Mouse (Mus musculus) liver, embryonic 14.5 days (tissue): Measurements from ENCODE around the gene Il12rb1. TPM values are rescaled to one million over a fixed set of nuclear protein-coding genes. Genes with fewer than 3 reads are reported as not detected.

Experiments
- ATAC-seq: fragments of 200-750 bp; cut with Nextera tagmentation; 2 replicates; pipeline ENCODE4 v1.8.0; 2017; ENCODE audit warnings: moderate number of reproducible peaks, mild to moderate bottlenecking, moderate library complexity; ENCODE audit not compliant: insufficient read depth
- DNase-seq, 3 experiments: peaks; one replicate each; pipeline ENCODE4 v3.0.0-alpha.2; 2012 to 2013; ENCODE audit warnings: low read depth in 3 of 3, low spot score in 3 of 3
- H3K27ac ChIP-seq: fragments of 300-500 bp; sonication (generic); 2 replicates; pipeline ENCODE4 v1.5.1; 2014; ENCODE audit warnings: moderate library complexity, mild to moderate bottlenecking, control low read depth, inconsistent platforms
- H3K27me3 ChIP-seq: fragments of 300-500 bp; sonication (generic); 2 replicates; pipeline ENCODE4 v1.6.1; 2014; ENCODE audit warnings: mild to moderate bottlenecking, low read length, moderate library complexity; ENCODE audit not compliant: control insufficient read depth, insufficient read depth
- H3K36me3 ChIP-seq: fragments of 300-500 bp; sonication (generic); replicated peaks from 2 replicates; pipeline ENCODE4 v1.6.1; 2014; ENCODE audit warnings: low read depth; ENCODE audit not compliant: control insufficient read depth, insufficient read depth
- H3K4me1 ChIP-seq, 2 experiments: fragments of 200-500 bp in 1 of 2; fragments of 300-500 bp in 1 of 2; sonication (generic) in 1 of 2; replicated peaks; 2 replicates each; pipeline ENCODE4 v1.6.1; 2012 to 2014; ENCODE audit warnings: antibody characterized with exemption in 1 of 2, inconsistent platforms in 1 of 2, low read length in 1 of 2; ENCODE audit not compliant: control insufficient read depth in 2 of 2, insufficient read depth in 2 of 2
- H3K4me2 ChIP-seq: fragments of 300-500 bp; sonication (generic); 2 replicates; pipeline ENCODE4 v1.6.1; 2014; ENCODE audit warnings: low read depth, mild to moderate bottlenecking, control low read depth, moderate library complexity
- H3K4me3 ChIP-seq, 2 experiments: fragments of 200-500 bp in 1 of 2; fragments of 300-500 bp in 1 of 2; sonication (generic) in 1 of 2; 2 replicates each; pipeline ENCODE4 v1.5.1; 2012 to 2014; ENCODE audit warnings: low read depth in 2 of 2, low read length in 2 of 2, mild to moderate bottlenecking in 2 of 2, control low read depth in 1 of 2, inconsistent platforms in 1 of 2, moderate library complexity in 1 of 2; ENCODE audit not compliant: insufficient read depth in 1 of 2
- H3K9ac ChIP-seq: fragments of 300-500 bp; sonication (generic); replicated peaks from 2 replicates; pipeline ENCODE4 v1.6.1; 2014; ENCODE audit warnings: mild to moderate bottlenecking, control low read depth, moderate library complexity
- H3K9me3 ChIP-seq: fragments of 300-500 bp; sonication (generic); 2 replicates; pipeline ENCODE4 v1.6.1; 2016; ENCODE audit warnings: low read length, mixed read lengths; ENCODE audit not compliant: control insufficient read depth
- CTCF ChIP-seq: IDR thresholded peaks from 2 replicates; pipeline ENCODE4 v1.5.1; 2016; ENCODE audit warnings: antibody characterized with exemption, low read depth, control low read depth
- EP300 ChIP-seq: IDR thresholded peaks from 2 replicates; pipeline ENCODE4 v1.6.1; 2016; ENCODE audit warnings: antibody characterized with exemption, low read depth
- WGBS: fragments of 180-500 bp; shearing (Covaris S2); extraction: QIAGEN DNeasy Blood & Tissue Kit; methylation state at CpG from one replicate; pipeline ENCODE4 v1.1.7; 2014; ENCODE audit not compliant: insufficient replicate concordance; 5-methylcytosine and 5-hydroxymethylcytosine counted together
- polyA plus RNA-seq, 2 experiments: library from polyadenylated mRNA; depleted of rRNA in 1 of 2; stranded (reverse) in 1 of 2; unstranded in 1 of 2; fragments of >200 nt; fragmentation: Nextera tagmentation in 1 of 2; extraction: Ambion mirVana in 1 of 2; gene quantifications; 2 replicates each; pipeline versions ENCODE4 v1.2.1 to v1.2.3; 2012 to 2014

Gene Il12rb1
- polyA plus RNA-seq, 2 experiments, result 0.11 to 0.18 TPM

GRCm38 (mm10) chr8:70775227-70775626 lies 33.0 kb upstream of the Il12rb1 start:
- no peaks in the 10 kb centered on the region for H3K27me3 ChIP-seq
- 0 out of 2 replicates have a peak overlapping the region, but pooled peaks have one; percentile 95 for H3K9ac ChIP-seq
- no peaks in the 10 kb centered on the region for H3K9me3 ChIP-seq
- peaks cover 13 to 14% of the 10 kb centered on the region in 2 experiments for H3K4me1 ChIP-seq
- H3K4me2 ChIP-seq, result peak overlapping the region; percentile 92
- ATAC-seq, result no peak
- H3K27ac ChIP-seq, result no peak overlapping the region
- H3K4me3 ChIP-seq, result no peak overlapping the region; a peak in 1 of 4 replicates
- 82% methylated on average over 5 of the region's 5 CpGs for WGBS
- no peak for DNase-seq
- peaks cover 4% of the 10 kb centered on the region for H3K36me3 ChIP-seq
- TF ChIP-seq CTCF (no peak), EP300 (no peak)

GRCm38 (mm10) chr8:70775851-70776495 lies 32.3 kb upstream of the Il12rb1 start:
- TF ChIP-seq CTCF (no peak), EP300 (no peak)
- no peak for DNase-seq
- WGBS, result 2% methylated on average over 34 of the region's 34 CpGs
- Histone ChIP-seq H3K9me3 (no peaks in the 10 kb centered on the region), H3K4me2 (peak overlapping the region; percentile 92), H3K4me3 (peak overlapping the region; percentile 64 to 83), H3K9ac (peak overlapping the region; percentile 95), H3K36me3 (peaks cover 6% of the 10 kb centered on the region), H3K27me3 (no peaks in the 10 kb centered on the region), H3K27ac (peak overlapping the region; percentile 46; the same call in 1 of the 2 replicates), H3K4me1 (peaks cover 10 to 14% of the 10 kb centered on the region in 2 experiments; a peak in 3 of 4 replicates)
- ATAC-seq, result peak; percentile 6

- peaks cover 10 to 14% of the 10 kb centered on the region in 2 experiments; a peak in 3 of 4 replicates for H3K4me1 ChIP-seq
- 0 out of 2 replicates have a peak, but pooled peaks have one; percentile 7 for TF ChIP-seq EP300
- no peak for TF ChIP-seq CTCF
- WGBS, result under 1% methylated on average over 94 of the region's 94 CpGs
- H3K27me3 ChIP-seq, result no peaks in the 10 kb centered on the region
- peak within 1 kb of the TSS; percentile 92 for H3K4me2 ChIP-seq
- H3K4me3 ChIP-seq, result peak within 1 kb of the TSS; percentile 83 to 92
- peaks cover 10% of the 10 kb centered on the region for H3K36me3 ChIP-seq
- H3K27ac ChIP-seq, result peak within 1 kb of the TSS; percentile 89
- peak within 1 kb of the TSS; percentile 95 for H3K9ac ChIP-seq
- ATAC-seq (peak; percentile 89), DNase-seq (peak; percentile 89 to 93 (median 91))
- H3K9me3 ChIP-seq, result no peaks in the 10 kb centered on the region
These were observed 31.5 kb upstream of the Il12rb1 start, which contains the start of gene Pik3r2 for GRCm38 (mm10) chr8:70776496-70777444. TSS of gene Pik3r2 (minus strand) at chr8:70776713.

- ATAC-seq (no peak), DNase-seq (no peak)
- Histone ChIP-seq H3K27ac (no peak overlapping the region), H3K9ac (no peak overlapping the region), H3K9me3 (no peaks in the 10 kb centered on the region), H3K27me3 (no peaks in the 10 kb centered on the region), H3K4me2 (no peak overlapping the region), H3K4me3 (no peak overlapping the region), H3K4me1 (peaks cover 10 to 14% of the 10 kb centered on the region in 2 experiments; a peak in 3 of 4 replicates), H3K36me3 (peaks cover 14% of the 10 kb centered on the region)
- TF ChIP-seq EP300, result no peak
- TF ChIP-seq CTCF, result no peak
- 56% methylated on average over 11 of the region's 11 CpGs for WGBS
These were observed 28.2 kb upstream of the Il12rb1 start for GRCm38 (mm10) chr8:70780093-70780492.
